Mouse (Mus musculus): ENCODE results near the gene Pogz.
"Not testable (repeated sequence)": the region's sequence is repeated elsewhere in the genome, so short reads cannot be mapped to it uniquely, and the experiment has no call there.

The Pogz gene

DNA sequence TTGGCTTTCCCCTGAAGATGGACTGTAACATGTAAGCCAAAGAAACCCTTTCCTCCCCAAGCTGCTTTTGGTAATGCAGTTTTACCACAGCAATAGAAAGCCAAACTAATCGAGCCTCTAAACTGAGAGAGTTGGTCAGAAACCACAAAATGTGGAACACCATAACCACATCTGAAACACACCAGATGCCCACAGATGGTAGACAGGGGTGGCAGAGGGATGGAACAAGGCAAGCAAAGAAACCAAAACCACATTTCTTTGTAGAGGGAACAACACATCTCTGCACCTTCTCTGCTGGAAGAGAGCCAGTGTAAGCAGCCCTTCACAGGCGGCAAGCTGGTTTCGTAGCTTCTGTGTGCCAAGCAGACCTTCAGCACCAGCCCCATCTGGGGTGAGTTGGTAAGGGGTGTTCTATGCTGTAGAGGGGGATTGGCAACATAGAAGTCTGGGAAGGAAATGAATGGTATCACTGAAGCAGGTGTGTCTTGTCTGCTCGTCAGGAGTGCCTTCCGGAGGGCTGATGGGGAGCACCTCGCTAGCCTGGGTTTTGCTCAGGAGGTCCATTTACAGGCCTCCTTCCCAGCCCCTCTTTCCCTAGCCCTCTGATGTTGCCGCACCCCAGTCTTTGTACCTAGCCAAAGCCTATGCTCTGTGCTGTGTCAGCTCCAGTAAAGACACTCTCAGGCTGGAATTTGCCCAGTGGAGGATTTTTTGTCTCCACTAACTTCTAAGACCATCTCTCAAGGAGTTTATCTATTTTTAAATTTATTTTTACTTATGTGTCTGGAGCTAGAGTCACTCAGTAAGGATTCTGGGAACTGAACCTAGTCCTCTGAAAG lies 78.8 kb downstream of the Pogz start:
- CTCF ChIA-PET: no interaction called here

- CTCF ChIA-PET: no interaction called here
Observed at GRCm38 (mm10) chr3:94917816-94918361, 80.5 kb downstream of the Pogz start.

GRCm38 (mm10) chr3:94918845-94919244 lies 81.5 kb downstream of the Pogz start:
- CTCF ChIA-PET: interaction anchor here (0.6 kb wide), 1 partner anchor 135 kb away, joined by 4 read pairs; no protein-coding TSS in a partner anchor

DNA sequence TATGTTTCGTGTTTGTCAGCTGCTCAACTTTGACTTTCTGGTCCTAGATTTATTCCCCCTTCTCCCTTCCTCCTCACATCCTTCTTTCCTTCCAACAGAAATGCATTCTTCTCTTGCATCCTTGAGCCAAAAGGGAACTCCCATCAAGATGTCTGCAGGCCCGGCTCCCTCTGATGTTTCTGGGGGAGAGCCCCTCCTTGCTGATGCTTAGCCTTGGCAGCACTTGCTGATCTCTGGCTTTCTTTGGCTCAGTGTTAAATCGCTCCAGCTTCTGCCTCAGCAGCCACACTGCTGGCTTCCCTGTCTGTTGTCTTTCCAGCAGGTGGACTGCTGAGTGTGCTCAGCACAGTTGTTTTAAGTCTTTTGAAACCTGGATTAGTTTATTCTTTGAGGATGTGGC lies 83.7 kb downstream of the Pogz start:
- CTCF ChIA-PET: no interaction called here

DNA sequence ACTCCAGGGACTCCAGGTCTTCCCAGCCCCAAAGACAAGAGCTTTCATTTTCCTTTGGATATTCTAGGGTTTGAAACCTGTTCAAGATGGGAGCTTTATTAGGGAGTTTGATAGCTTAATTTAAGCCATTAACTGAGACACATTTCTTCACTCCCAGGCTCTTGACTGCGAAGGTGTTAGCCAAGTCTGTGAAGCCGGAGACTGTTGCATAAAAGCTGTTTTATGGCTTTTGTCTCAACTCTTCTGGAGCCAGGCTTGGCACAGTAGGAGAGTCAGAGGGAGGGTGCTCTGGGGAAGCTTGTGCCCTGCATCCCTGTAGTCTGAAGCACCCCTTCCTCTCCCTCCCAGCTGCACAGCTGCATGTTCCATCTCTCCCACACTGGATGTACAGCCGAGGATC lies 85.0 kb downstream of the Pogz start:
- CTCF ChIA-PET: no interaction called here

DNA sequence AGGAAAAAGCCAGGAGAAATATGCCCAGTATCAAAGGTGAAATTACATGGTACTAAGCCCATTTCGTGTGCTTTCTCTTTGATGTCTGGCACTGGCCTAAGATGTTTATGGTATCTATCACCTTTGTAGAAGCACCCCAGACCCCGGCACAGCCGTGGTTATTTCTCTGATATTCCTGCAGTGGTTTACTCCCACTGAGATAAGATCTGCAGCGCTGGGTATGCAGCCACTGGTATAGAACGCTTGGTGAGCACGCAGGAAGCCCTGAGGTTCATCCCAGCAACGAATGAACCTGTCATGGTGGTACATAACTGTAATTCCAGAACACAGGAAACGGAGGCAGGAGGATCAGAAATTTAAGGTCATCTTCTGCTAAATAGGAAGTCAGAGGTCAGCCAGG lies 87.3 kb downstream of the Pogz start:
- CTCF ChIA-PET: no interaction called here

DNA sequence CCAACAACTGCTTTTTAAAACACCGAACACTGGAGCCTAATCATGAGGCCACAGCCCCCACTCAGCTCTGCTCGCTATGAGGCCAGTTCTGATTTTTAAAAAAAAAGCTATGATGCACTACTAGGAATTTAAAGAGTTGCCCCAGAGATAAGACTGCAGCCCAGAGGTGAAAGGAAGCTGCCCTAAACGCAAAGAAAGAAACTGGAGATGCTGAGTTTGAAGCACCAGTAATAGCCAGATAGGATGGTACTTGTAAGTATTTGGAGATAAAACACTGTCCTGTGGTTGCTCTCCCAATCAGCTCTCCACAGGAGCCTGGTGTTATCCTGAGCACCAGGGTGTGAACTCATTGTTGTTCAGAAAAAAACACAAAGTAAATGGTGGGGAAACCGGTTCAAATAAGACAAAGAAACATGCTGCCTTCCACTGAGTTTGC lies 89.0 kb downstream of the Pogz start:
- CTCF ChIA-PET: not testable (repeated sequence)

DNA sequence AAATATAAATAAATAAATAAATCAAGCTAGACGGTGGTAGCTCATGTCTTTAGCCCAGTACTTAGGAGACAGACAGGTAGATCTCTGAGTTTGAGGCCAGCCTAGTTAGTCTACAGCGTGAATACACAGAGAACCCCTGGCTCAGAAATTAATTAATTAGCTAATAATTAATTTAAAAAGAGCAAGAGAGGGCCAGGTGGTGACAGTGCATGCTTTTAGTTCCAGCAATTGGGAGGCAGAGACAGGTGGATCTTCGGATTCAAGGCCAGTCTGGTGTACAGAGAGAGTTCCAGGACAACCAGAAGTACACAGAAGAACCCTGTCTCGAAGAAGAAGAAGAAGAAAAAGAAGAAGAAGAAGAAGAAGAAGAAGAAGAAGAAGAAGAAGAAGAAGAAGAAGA lies 91.6 kb downstream of the Pogz start:
- CTCF ChIA-PET: interaction anchor here (0.7 kb wide), 1 partner anchor 1611 kb away, joined by 36 read pairs; no protein-coding TSS in a partner anchor

- CTCF ChIA-PET: not testable (repeated sequence)
Observed at GRCm38 (mm10) chr3:94930386-94931266, 93.3 kb downstream of the Pogz start.

GRCm38 (mm10) chr3:94931427-94932082 lies 94.2 kb downstream of the Pogz start:
- CTCF ChIA-PET: not testable (repeated sequence)

Data from spleen, embryonic (tissue).